Mouse (Mus musculus) cerebral cortex, adult 2 months (tissue): Measurements from ENCODE around the gene Arhgap27.

Source experiments
- WGBS: fragments of 180-500 bp; shearing (Covaris S2); methylation state at CpG from one replicate; pipeline ENCODE4 v1.1.7; 2018; 5-methylcytosine and 5-hydroxymethylcytosine counted together

Gene Arhgap27

DNA sequence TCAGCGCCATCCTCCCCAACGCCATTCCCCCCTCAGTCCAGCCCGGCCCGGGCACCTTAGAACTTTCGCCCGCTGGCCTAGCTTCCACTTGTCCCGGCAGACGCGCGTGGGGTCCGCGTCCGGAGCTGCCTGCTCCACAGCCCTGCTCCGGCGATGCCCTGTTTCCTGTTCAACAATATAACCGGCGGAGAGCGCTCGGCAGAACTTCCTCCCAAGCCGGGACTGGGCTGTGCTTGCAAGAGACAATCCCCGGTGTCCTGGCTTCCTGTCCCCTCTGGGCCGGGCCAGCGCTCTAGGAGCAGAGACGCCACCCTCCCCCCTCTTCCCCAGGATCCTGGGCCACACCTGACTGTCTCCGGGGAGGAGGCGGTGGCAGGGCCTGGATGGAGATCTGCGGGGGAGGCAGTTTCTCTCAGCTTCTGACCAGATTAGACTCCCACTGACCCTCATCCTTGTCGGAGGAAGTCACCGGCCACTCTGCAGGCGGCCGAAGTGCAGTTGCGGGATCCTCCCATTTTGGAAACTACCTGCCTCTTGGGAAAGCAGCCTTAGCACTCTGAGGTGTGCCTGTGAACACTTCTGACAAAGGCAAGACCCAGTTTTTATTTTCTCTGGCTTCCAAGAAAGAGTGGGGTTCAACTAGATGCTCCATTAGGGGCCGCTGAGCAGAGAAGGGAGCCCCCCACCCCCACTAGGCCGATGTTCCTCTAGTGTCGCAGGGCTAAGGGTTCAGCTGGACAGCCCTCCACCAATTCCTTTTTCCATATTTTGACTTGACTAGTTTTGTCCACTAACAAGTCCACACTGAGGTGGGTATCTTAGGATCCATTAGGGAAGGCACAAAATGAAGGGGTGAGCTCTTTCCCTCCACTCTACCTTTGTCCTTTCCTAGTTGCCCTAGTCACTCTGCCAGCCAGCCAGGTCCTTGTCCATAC, at the start of gene Arhgap27:
TSS of gene Arhgap27 (minus strand) at position 479 of the 935 bp plus-strand sequence.
- 6% methylated on average over 35 of the region's 35 CpGs for WGBS

DNA sequence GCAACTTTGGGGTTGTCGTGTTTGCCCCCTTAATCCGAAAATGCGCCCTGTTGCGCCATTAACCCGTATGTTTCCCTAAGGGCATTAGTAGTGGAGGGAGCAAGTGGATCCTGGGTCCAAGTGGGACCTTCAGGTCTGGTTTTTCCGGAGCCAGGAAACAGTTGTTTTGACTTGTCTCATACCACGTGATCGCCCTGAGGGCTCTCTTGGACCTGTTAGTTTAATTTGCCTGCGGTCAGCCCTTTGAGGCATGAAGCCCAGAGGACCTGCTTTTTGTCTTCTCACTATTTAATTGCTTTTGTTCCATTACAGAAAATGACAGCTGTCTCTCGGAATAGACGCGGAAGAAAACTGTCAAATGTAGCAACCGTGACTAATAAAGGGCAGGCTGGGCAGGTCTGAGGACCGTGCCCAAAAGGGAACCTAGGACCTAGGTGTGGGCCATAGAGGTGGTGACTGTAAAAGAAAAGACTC, 49.5 kb upstream of the Arhgap27 start:
- WGBS = 3% methylated on average over 14 of the region's 14 CpGs

DNA sequence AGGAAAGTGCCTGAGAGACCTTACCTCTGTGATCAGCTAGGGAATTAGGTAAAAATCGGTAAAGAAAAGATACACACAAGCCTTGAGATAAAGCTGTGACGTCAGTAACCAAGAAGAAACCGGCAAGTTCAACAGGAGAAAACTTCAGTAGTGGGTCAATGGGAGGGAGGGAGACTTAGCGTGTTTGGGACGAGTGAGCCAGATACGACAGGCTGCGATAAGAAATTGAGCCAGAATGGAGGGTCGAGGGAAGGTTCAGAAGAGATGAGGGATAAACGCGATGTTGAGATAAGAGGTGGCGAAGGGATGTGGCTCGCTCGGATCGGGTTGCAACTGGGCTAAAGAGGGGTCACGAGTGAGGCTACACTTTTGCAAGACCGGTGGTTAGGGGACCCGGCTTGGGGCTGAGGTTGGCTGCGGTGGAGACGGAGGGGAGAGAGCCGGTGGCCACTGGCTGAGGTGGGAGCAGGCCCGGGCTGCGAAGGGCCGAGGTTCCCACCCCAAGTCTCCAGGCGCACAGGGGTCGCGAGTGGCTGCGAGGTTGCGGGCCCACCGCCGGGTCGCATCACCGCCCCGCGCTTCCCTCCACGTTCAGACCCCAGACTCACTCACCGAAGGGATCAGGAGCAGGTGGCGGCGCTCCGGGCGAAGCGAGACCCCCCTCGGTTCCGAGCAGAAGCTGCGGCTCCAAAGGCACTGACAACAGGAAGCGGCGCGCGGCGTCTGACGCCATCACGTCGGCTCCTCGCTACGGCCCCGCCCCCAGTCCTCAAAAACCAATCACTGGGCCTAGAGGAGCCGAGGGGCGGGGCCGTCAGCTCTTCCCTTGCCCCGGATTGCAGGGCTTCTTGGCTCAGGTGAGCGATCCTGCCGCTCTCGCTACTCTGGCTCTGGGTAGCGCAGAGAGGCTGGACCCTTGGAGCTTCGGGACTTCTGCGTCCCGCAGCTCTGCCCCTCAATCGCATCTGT, 48.8 kb upstream of the Arhgap27 start, which contains the start of gene Plekhm1:
TSS of gene Plekhm1 (minus strand) at position 707 of the 969 bp plus-strand sequence.
- under 1% methylated on average over 67 of the region's 67 CpGs for whole genome bisulfite sequencing

DNA sequence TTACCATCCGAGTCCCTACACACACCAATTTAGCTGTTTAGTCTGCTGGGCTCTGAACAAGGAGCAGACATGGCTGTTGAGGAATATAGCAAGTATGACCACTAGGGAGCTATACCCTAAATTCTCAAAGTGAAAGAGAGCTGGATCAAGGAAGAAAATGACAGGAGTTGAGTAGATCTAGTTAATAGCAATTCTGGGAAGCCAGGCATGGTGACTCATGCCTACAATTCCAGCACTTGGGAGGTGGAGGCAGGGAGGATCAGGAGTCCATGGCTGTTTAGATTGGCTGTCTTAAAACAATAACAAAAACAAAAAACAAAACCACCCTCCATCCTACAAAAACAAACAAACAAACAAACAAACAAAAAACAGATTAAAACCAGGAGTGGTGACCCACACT, 47.8 kb upstream of the Arhgap27 start:
- WGBS = 76% methylated on average over 1 of the region's 1 CpGs

DNA sequence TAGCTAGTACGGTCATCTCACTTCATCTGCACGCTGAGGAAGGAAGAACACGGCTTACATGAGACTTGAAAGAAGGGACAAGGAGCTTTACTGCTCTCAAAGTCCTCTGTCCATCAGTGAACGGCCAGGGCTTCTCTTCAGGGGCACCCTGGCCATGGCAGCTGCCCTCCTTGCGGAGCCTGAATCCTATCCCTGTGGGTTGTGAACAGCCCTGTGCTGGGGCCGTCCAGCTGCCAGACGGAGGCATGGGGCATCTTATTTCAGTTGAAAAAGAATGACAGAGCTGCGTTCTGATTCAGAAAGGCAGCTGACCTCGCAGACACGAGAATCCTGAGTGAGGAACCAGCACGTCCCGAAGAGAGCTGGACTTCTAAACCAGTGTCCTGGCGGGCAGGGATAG, 45.4 kb upstream of the Arhgap27 start:
- 89% methylated on average over 13 of the region's 13 CpGs for WGBS

DNA sequence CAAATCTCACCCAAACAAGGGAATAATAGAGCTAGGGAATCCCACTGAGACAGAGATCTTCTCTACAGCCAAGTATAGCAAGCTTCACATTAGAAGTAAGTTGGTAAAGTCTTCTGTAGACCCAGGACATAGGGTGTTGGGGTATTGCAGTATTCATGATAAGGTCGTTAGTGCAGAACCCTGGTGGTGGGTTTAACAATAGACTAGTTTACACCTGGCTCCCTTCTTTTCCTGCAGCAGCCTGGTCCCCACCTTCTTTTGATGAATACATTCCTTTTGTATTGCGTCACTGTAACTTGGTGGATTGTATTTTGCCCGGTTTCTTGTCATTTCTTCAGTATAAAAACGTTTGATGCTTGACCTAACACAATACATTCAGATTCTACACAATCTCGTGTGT, 43.6 kb upstream of the Arhgap27 start:
- WGBS = 61% methylated on average over 5 of the region's 5 CpGs

DNA sequence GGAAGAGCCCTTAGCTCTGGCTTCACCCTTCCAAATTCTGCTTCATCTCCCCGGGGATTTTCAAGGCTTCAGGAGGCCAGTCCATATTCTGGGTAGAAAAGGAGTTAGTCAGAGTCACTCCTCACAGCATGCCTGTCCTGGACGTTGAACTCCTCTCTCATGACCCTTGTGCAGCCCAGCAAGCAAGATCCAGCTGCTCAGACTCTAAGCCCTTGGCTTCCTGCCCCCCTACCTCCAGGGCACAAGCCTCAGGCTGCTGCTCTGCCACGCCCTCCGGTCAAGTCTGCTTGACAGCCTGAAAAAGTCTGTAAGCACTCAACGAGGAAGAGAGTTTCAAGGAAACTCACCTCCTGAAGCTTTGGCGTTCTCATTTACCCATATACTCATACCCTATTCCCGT, 43.1 kb upstream of the Arhgap27 start:
- WGBS = 69% methylated on average over 7 of the region's 7 CpGs

DNA sequence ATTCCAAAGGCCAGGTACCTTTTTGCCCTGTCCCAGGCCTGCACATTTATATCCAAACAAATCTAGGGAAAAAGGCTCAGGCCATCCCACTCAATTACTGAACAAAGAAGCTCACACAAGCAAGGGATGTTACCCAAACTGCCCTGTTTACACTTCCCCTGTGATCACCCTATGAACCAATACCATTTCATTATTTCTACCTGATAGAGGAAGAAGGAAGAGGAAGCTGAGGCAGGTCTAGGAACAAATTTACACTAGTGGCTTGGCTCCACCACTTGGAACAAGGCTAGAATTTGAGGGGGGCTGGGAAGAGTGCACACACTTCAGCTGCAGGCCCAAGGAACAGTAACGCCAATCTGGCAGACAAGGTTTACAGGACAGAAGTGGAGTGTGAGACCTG, 42.3 kb upstream of the Arhgap27 start:
- 72% methylated on average over 1 of the region's 1 CpGs for WGBS

DNA sequence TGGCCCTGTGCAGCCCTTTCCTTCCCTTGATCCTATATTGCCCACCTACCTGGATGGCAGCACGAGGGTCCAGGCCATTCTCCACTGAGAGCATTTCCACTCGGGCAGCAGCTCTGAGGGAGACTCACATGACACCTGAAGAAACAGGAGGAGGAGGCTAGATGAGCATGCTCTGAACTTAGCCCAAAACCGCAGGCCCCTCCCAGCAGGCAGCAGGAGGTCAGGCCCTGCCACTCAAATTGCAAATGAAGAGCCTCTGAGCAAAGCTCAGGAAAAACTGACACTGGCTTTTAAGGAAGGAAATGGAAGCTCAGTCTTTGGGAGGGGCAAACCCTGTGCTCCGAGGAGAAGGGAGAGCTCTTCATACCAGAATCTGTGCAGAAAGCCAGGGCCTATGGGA, 40.3 kb upstream of the Arhgap27 start:
- WGBS = 75% methylated on average over 4 of the region's 4 CpGs

DNA sequence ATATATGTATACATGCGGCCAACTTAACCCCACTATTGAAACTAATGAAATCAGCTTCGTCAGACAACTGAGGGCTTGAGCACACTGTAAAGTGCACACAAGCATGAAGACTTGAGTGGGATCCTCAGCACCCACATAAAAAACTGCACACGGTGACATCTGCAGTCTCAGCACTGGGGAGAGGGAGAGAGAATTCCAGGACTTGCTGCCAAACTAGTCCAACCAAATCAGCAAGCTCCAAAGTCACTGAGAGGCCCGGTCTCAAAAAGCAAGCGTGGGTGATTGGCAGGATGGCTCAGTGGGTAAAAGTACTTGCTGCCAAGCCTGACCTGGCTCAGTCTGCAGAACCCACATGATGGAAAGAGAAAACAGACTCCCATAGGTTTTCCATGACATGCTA, 39.2 kb upstream of the Arhgap27 start:
- WGBS = 49% methylated on average over 5 of the region's 5 CpGs

DNA sequence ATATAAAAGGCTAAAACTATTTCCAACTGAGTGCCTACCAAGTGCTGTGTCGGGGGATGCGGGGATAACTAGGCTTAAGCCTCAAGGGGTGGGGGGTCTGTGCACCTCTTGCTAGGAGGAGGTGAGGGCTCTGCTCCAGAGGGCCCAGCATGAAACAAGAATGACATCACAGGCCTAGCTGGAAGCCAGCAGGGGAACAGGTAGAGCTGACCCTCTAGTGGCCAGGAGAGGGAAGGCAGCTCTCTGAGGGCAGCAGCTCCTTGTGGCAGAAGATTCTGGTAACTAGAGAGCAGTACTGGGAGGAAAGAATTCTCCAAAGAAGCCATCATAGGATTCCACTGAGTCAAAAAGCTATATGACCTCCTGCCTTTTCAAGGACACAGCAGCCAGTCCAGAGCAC, 38.7 kb upstream of the Arhgap27 start:
- WGBS = 45% methylated on average over 2 of the region's 2 CpGs

DNA sequence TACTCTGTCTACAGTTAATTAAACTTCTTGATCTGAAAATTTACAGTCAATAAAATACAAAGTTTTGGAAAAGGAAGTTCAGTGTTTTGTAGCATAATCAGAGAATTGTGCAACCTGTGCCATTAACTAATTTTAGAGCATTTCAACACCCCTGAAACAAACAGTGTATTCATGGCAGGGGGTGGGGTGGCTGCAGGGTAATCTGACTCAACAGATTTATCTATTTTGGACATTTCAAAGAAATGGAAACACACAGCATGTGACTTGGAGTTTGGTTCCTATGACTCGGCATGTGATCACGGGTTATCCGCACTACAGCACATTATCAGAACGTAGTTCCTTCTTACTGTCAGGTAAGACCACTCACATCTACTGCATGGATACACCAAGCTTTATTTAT, 36.5 kb upstream of the Arhgap27 start:
- WGBS = 78% methylated on average over 4 of the region's 4 CpGs

DNA sequence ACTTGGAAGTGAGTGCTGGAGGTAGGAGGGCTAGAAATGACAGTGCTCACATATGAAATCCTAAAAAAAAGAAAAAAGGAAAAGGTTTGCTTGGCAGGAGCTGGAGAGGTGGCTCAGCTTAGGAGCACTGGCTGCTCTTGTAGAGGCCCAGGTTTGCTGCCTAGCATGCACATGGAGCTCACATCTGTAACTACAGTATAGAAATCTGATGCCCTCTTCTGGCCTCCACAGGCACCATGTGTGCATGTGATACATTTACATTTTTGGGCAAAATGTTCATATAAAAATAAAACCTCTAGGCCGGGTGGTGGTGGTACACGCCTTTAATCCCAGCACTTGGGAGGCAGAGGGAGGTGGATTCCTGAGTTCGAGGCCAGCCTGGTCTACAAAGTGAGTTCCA, 35.6 kb upstream of the Arhgap27 start:
- 59% methylated on average over 3 of the region's 3 CpGs for WGBS

DNA sequence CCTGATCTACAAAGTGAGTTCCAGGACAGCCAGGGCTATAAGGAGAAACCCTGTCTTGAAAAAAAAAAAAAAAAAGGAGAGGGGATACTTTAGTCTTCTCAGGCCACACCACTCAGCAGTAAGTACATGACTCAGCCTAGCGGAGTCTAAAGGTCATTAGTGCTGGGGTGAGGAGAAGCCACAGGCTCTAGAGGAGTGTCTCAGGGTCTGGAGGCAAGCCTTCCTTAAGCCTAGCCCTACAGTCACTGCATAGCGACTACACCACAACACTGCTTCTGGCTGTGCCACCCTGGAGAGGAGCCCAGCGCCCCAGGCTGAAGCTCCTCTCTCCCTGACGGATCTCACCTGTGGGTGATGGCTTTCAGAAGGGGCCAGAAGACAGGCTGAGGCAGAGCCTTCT, 33.2 kb upstream of the Arhgap27 start:
- 96% methylated on average over 4 of the region's 4 CpGs for WGBS

DNA sequence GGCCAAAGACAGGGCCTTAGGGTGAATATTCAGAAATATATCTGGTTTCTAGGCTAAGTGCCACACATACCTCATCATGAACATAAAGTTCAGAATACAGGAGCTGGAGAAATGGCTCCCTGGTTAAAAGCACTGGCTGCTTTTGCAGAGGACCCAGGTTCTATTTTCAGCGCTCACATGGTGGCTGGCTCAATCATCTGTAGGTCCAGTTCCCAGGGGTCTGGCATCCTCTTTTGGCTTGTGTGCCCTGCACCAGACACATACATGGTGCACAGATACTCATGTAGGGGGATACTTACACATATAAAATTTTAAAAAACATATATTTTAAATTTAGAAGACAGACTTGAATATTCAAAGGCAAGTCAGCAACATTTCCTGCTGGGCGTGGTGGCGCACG, 32.7 kb upstream of the Arhgap27 start:
- 94% methylated on average over 4 of the region's 4 CpGs for WGBS

DNA sequence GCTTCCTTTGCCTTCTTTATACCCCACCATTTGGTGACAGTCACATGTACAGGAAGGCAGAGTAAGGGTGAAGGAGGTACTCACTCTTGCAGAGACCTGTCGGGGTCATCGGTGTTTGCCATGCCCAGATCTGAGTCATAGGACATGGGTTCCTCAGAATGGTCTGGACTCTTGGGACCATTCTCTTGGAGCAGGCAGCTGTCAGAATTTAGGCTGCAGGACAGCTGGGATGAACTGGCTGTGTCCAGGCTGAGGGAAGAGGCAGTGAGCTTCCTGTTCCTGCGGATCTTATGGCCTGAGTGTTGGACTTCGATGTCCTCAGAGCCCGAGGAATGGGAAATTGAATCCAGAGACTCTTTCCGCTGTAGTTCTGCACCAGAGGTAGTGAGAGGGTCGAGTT, 31.1 kb upstream of the Arhgap27 start:
- WGBS = 89% methylated on average over 7 of the region's 7 CpGs

DNA sequence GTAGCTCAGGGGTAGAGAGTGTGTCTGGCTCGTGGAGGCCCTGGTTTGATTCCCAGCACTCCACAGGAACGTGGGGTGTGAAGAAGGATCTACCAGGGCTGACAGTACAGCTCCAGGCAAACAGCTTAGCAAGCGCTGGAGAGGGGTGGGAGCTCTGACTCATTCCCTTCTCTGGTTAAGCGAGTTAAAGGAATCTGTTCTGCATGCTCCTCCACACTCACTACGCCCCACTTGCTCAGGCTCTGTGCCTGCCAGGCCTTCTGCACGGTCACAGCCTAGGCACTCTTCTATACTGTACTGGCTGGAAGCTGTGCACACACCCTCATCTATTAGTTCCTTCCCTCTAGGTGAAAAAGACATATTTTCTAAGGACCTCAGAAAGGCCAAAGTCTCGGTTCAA, 30.5 kb upstream of the Arhgap27 start:
- WGBS = 65% methylated on average over 7 of the region's 7 CpGs

DNA sequence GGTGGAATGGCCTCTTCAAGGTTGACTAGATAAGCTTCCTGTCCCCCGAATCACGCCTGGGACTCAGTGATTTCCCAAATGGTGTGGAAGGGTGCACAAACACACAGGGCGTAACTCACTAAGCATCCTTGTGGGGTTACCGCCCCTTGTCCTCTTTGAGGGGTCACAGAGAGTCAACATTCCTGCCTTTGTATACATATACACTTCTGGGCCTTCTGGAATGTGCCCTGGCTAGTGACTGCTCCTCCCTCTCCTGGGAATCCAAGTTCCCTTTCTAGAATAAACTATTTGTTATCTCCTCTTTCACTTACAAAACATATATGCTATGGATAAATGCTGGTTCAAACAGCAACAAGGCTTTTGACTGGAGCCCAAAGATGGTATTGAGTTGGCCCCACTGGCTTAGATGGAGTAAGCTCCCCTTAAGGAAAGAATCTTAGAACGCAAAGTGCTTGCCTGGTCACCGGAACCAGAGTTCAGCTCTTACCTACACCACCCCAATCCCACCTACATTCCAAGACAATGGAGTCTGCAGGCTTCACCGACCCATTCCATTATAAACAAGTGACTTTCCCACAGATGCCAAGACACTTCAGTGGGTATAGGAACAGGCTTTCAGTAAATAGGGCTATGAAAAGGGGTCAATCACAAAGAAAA, 24.5 kb upstream of the Arhgap27 start:
- 84% methylated on average over 7 of the region's 7 CpGs for WGBS

DNA sequence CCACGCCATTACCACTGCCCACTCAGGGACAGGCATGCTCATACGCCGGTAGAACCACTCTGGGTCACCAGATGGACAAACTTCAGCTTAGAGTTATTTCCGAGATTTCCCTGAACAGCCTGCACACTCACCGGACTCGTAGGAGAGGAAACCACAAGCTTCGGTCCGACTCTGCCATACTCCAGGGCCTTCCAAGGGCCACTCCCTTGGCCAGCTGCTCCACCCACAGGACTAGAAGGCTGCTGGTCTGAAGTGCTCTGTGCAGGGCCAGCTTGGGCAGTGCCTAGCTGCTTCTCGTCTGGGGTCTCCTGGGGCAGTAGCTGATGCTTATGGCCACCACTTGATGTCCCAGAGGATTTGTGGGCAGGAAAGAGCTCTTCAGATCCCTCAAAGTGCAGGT, 23.3 kb upstream of the Arhgap27 start:
- WGBS = 70% methylated on average over 9 of the region's 9 CpGs

DNA sequence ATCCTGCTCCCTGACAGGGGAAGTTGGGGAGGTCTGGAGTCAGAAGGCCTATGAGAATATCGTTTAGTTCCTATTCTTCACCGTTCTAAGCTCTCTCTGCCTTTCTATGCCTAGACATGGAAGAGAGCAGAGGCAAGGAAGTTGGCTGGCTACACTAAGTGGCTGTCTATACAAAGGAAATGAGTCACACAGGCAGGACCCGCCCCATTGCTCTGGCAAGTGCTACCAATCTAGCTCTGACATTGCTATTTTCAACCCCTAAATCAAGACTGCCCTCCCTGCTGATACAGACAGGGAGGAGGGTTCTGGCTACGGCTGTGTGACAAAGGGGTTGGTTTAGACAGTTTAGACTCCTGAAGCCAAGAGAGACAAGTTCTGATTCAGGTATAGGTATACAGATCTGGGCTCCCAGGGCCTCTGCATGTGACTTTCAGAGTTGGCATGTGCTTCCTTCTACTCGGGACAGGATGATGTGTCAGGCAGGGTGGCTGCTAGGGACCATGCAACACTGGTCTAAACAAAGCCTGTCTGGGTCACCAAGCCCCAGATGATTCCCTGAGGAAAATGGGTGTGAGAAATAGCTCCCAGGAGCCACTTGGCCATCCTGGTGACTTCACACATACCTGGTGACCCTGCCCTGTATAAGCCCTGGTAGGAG, 18.6 kb upstream of the Arhgap27 start:
- WGBS = 17% methylated on average over 5 of the region's 5 CpGs

DNA sequence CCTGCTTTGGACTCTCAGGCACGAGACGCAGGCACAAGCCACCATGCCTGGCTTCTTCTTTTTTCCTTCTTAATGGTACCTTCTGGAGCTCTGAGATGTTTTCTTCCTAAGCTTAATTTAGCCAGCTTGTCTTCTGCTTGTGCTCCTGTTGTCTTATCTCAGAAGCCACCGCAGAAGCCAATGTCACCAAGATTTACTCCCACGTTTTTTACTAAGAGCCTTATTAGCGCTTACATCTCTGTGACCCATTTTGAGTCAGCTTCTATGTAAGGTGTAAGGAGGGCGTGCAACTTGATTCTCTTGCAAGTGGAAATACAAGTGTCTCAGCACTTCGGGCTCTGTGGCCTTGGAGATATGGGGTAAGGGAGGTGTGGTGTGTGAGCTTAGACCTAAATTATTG, 18.0 kb upstream of the Arhgap27 start:
- 64% methylated on average over 7 of the region's 7 CpGs for WGBS
